Mouse (Mus musculus): ENCODE results near the gene Jaml. TPM values are rescaled to one million over a fixed set of nuclear protein-coding genes. Genes with fewer than 3 reads are reported as not detected.

Jaml gene
- polyA plus RNA-seq, 1 experiment from 2014 or later: 0.24 TPM

- H3K9me3 ChIP-seq (ENCODE audit: control insufficient read depth, low read length): no peaks in the 10 kb centered on the region
- H3K4me1 ChIP-seq (ENCODE audit: control insufficient read depth, insufficient read depth, low read length): peaks cover 7% of the 10 kb centered on the region; the same call in 1 of the 2 replicates
- no peaks in the 10 kb centered on the region for H3K36me3 ChIP-seq (ENCODE audit: control insufficient read depth, insufficient read depth, low read length)
- no peak within 1 kb of the TSS for H3K27ac ChIP-seq (replicated peaks; ENCODE audit: low read depth, low read length)
- peaks cover 82% of the 10 kb centered on the region for H3K27me3 ChIP-seq (ENCODE audit: control insufficient read depth, insufficient read depth, low read length)
- H3K4me2 ChIP-seq (ENCODE audit: low read length): peak within 1 kb of the TSS; percentile 88
- no peak for ATAC-seq (ENCODE audit: low FRiP score, low TSS enrichment)
- peak within 1 kb of the TSS; percentile 43 for H3K9ac ChIP-seq (replicated peaks; ENCODE audit: low read length)
- peak within 1 kb of the TSS; percentile 39 for H3K4me3 ChIP-seq (replicated peaks; ENCODE audit: low read depth, low read length)
- WGBS: under 1% methylated on average over 74 of the region's 76 CpGs
- peak; percentile 72 for DNase-seq
Measured at GRCm38 (mm10) chr9:45138191-45139032, 59.4 kb downstream of the Jaml start, which contains the start of gene Scn4b. Gene Scn4b, plus strand, starts transcription at chr9:45138395.

- Histone ChIP-seq H3K9ac (replicated peaks; ENCODE audit: low read length) (peak overlapping the region; percentile 43; the same call in 1 of the 2 replicates), H3K4me3 (replicated peaks; ENCODE audit: low read depth, low read length) (peak overlapping the region; percentile 39), H3K4me2 (ENCODE audit: low read length) (peak overlapping the region; percentile 88), H3K4me1 (ENCODE audit: control insufficient read depth, insufficient read depth, low read length) (peaks cover 7% of the 10 kb centered on the region; the same call in 1 of the 2 replicates), H3K27ac (replicated peaks; ENCODE audit: low read depth, low read length) (no peak overlapping the region), H3K27me3 (ENCODE audit: control insufficient read depth, insufficient read depth, low read length) (peaks cover 82% of the 10 kb centered on the region), H3K9me3 (ENCODE audit: control insufficient read depth, low read length) (no peaks in the 10 kb centered on the region), H3K36me3 (ENCODE audit: control insufficient read depth, insufficient read depth, low read length) (no peaks in the 10 kb centered on the region)
- 3% methylated on average over 7 of the region's 7 CpGs for WGBS
- ATAC-seq (ENCODE audit: low FRiP score, low TSS enrichment) (no peak), DNase-seq (no peak)
Measured at GRCm38 (mm10) chr9:45139082-45139481, 60.1 kb downstream of the Jaml start.

GRCm38 (mm10) chr9:45140945-45141344, 62.0 kb downstream of the Jaml start:
- Histone ChIP-seq H3K36me3 (ENCODE audit: control insufficient read depth, insufficient read depth, low read length) (no peaks in the 10 kb centered on the region), H3K9ac (replicated peaks; ENCODE audit: low read length) (no peak overlapping the region), H3K9me3 (ENCODE audit: control insufficient read depth, low read length) (no peaks in the 10 kb centered on the region), H3K4me1 (ENCODE audit: control insufficient read depth, insufficient read depth, low read length) (peaks cover 12% of the 10 kb centered on the region), H3K27me3 (ENCODE audit: control insufficient read depth, insufficient read depth, low read length) (peaks cover 80% of the 10 kb centered on the region), H3K27ac (replicated peaks; ENCODE audit: low read depth, low read length) (no peak overlapping the region), H3K4me3 (replicated peaks; ENCODE audit: low read depth, low read length) (no peak overlapping the region), H3K4me2 (ENCODE audit: low read length) (no peak overlapping the region)
- 56% methylated on average over 7 of the region's 7 CpGs for WGBS
- ATAC-seq (ENCODE audit: low FRiP score, low TSS enrichment) (no peak), DNase-seq (no peak)

GRCm38 (mm10) chr9:45142686-45143085, 63.7 kb downstream of the Jaml start:
- H3K4me3 ChIP-seq (replicated peaks; ENCODE audit: low read depth, low read length): no peak overlapping the region
- H3K4me2 ChIP-seq (ENCODE audit: low read length): no peak overlapping the region
- H3K4me1 ChIP-seq (ENCODE audit: control insufficient read depth, insufficient read depth, low read length): peaks cover 14% of the 10 kb centered on the region
- H3K9me3 ChIP-seq (ENCODE audit: control insufficient read depth, low read length): no peaks in the 10 kb centered on the region
- peaks cover 74% of the 10 kb centered on the region for H3K27me3 ChIP-seq (ENCODE audit: control insufficient read depth, insufficient read depth, low read length)
- ATAC-seq (ENCODE audit: low FRiP score, low TSS enrichment): no peak
- H3K9ac ChIP-seq (replicated peaks; ENCODE audit: low read length): no peak overlapping the region
- no peaks in the 10 kb centered on the region for H3K36me3 ChIP-seq (ENCODE audit: control insufficient read depth, insufficient read depth, low read length)
- 64% methylated on average over 3 of the region's 3 CpGs for WGBS
- H3K27ac ChIP-seq (replicated peaks; ENCODE audit: low read depth, low read length): no peak overlapping the region
- no peak for DNase-seq

GRCm38 (mm10) chr9:45145533-45146266, 66.7 kb downstream of the Jaml start:
- H3K9me3 ChIP-seq (ENCODE audit: control insufficient read depth, low read length): no peaks in the 10 kb centered on the region
- H3K27me3 ChIP-seq (ENCODE audit: control insufficient read depth, insufficient read depth, low read length): peaks cover 44% of the 10 kb centered on the region
- ATAC-seq (ENCODE audit: low FRiP score, low TSS enrichment): no peak
- no peak overlapping the region for H3K27ac ChIP-seq (replicated peaks; ENCODE audit: low read depth, low read length)
- 2% methylated on average over 27 of the region's 27 CpGs for WGBS
- H3K4me3 ChIP-seq (replicated peaks; ENCODE audit: low read depth, low read length): peak overlapping the region; percentile 31
- peaks cover 7% of the 10 kb centered on the region; the same call in 1 of the 2 replicates for H3K4me1 ChIP-seq (ENCODE audit: control insufficient read depth, insufficient read depth, low read length)
- no peaks in the 10 kb centered on the region for H3K36me3 ChIP-seq (ENCODE audit: control insufficient read depth, insufficient read depth, low read length)
- peak overlapping the region; percentile 56 for H3K4me2 ChIP-seq (ENCODE audit: low read length)
- H3K9ac ChIP-seq (replicated peaks; ENCODE audit: low read length): no peak overlapping the region; the same call in 1 of the 2 replicates
- DNase-seq: peak; percentile 27

GRCm38 (mm10) chr9:45146267-45146597, 67.2 kb downstream of the Jaml start:
- Histone ChIP-seq H3K9me3 (ENCODE audit: control insufficient read depth, low read length) (no peaks in the 10 kb centered on the region), H3K27me3 (ENCODE audit: control insufficient read depth, insufficient read depth, low read length) (peaks cover 40% of the 10 kb centered on the region), H3K4me1 (ENCODE audit: control insufficient read depth, insufficient read depth, low read length) (peaks cover 7% of the 10 kb centered on the region; the same call in 1 of the 2 replicates), H3K27ac (replicated peaks; ENCODE audit: low read depth, low read length) (no peak overlapping the region), H3K4me3 (replicated peaks; ENCODE audit: low read depth, low read length) (peak overlapping the region; percentile 31), H3K4me2 (ENCODE audit: low read length) (peak overlapping the region; percentile 56), H3K9ac (replicated peaks; ENCODE audit: low read length) (no peak overlapping the region; the same call in 1 of the 2 replicates), H3K36me3 (ENCODE audit: control insufficient read depth, insufficient read depth, low read length) (no peaks in the 10 kb centered on the region)
- ATAC-seq (ENCODE audit: low FRiP score, low TSS enrichment) (no peak), DNase-seq (peak; percentile 86)
- under 1% methylated on average over 5 of the region's 5 CpGs for WGBS

GRCm38 (mm10) chr9:45150933-45151332, 72.0 kb downstream of the Jaml start:
- Histone ChIP-seq H3K36me3 (ENCODE audit: control insufficient read depth, insufficient read depth, low read length) (no peaks in the 10 kb centered on the region), H3K4me3 (replicated peaks; ENCODE audit: low read depth, low read length) (no peak overlapping the region), H3K4me2 (ENCODE audit: low read length) (no peak overlapping the region), H3K27ac (replicated peaks; ENCODE audit: low read depth, low read length) (no peak overlapping the region), H3K27me3 (ENCODE audit: control insufficient read depth, insufficient read depth, low read length) (peaks cover 11% of the 10 kb centered on the region), H3K4me1 (ENCODE audit: control insufficient read depth, insufficient read depth, low read length) (peaks cover 2% of the 10 kb centered on the region; the same call in 1 of the 2 replicates), H3K9ac (replicated peaks; ENCODE audit: low read length) (no peak overlapping the region), H3K9me3 (ENCODE audit: control insufficient read depth, low read length) (no peaks in the 10 kb centered on the region)
- ATAC-seq (ENCODE audit: low FRiP score, low TSS enrichment): no peak
- 54% methylated on average over 1 of the region's 1 CpGs for WGBS
- DNase-seq: no peak

GRCm38 (mm10) chr9:45153361-45153760, 74.4 kb downstream of the Jaml start:
- Histone ChIP-seq H3K9me3 (ENCODE audit: control insufficient read depth, low read length) (no peaks in the 10 kb centered on the region), H3K4me3 (replicated peaks; ENCODE audit: low read depth, low read length) (no peak overlapping the region), H3K27me3 (ENCODE audit: control insufficient read depth, insufficient read depth, low read length) (no peaks in the 10 kb centered on the region), H3K36me3 (ENCODE audit: control insufficient read depth, insufficient read depth, low read length) (no peaks in the 10 kb centered on the region), H3K4me2 (ENCODE audit: low read length) (no peak overlapping the region), H3K27ac (replicated peaks; ENCODE audit: low read depth, low read length) (no peak overlapping the region), H3K4me1 (ENCODE audit: control insufficient read depth, insufficient read depth, low read length) (no peaks in the 10 kb centered on the region), H3K9ac (replicated peaks; ENCODE audit: low read length) (no peak overlapping the region)
- DNase-seq (no peak), ATAC-seq (ENCODE audit: low FRiP score, low TSS enrichment) (no peak)
- WGBS: 76% methylated on average over 7 of the region's 7 CpGs

Measured in midbrain, embryonic 14.5 days (tissue).